Mouse (Mus musculus) forebrain, embryonic 11.5 days (tissue): ENCODE data around the gene Nfat5. TPM values are rescaled to one million over a fixed set of nuclear protein-coding genes. Genes with fewer than 3 reads are reported as not detected.

Experiments
- ATAC-seq: fragments of 200-750 bp; cut with Nextera tagmentation; replicated peaks from 2 replicates; pipeline ENCODE4 v1.8.0; 2017; ENCODE audit warnings: moderate TSS enrichment; ENCODE audit not compliant: low FRiP score
- DNase-seq: peaks from one replicate; pipeline ENCODE4 v3.0.0-alpha.2; 2017; ENCODE audit warnings: low spot score
- H3K27ac ChIP-seq: fragments of 300-500 bp; sonication (generic); 2 replicates; pipeline ENCODE4 v1.5.1; 2014; ENCODE audit warnings: low read depth, low read length
- H3K27me3 ChIP-seq: fragments of 300-500 bp; sonication (generic); 2 replicates; pipeline ENCODE4 v1.6.1; 2014; ENCODE audit warnings: mild to moderate bottlenecking, low read length, mixed read lengths; ENCODE audit not compliant: control insufficient read depth, insufficient read depth
- H3K36me3 ChIP-seq: fragments of 300-500 bp; sonication (generic); 2 replicates; pipeline ENCODE4 v1.6.1; 2014; ENCODE audit warnings: mild to moderate bottlenecking, low read length, moderate library complexity, mixed read lengths; ENCODE audit not compliant: control insufficient read depth, insufficient read depth
- H3K4me1 ChIP-seq: fragments of 300-500 bp; sonication (generic); replicated peaks from 2 replicates; pipeline ENCODE4 v1.6.1; 2014; ENCODE audit warnings: low read length, mixed read lengths; ENCODE audit not compliant: control insufficient read depth, insufficient read depth
- H3K4me2 ChIP-seq: fragments of 300-500 bp; sonication (generic); 2 replicates; pipeline ENCODE4 v1.6.1; 2014; ENCODE audit warnings: low read depth, mild to moderate bottlenecking, low read length, moderate library complexity, mixed read lengths; ENCODE audit not compliant: severe bottlenecking
- H3K4me3 ChIP-seq: fragments of 300-500 bp; sonication (generic); 2 replicates; pipeline ENCODE4 v1.5.1; 2014; ENCODE audit warnings: low read depth, low read length
- H3K9ac ChIP-seq: fragments of 300-500 bp; sonication (generic); 2 replicates; pipeline ENCODE4 v1.6.1; 2014; ENCODE audit warnings: low read length
- H3K9me3 ChIP-seq: fragments of 300-500 bp; sonication (generic); 2 replicates; pipeline ENCODE4 v1.6.1; 2016; ENCODE audit warnings: low read length, mixed read lengths; ENCODE audit not compliant: control insufficient read depth
- WGBS: fragments of 180-500 bp; shearing (Covaris S2); extraction: QIAGEN DNeasy Blood & Tissue Kit; methylation state at CpG from one replicate; pipeline ENCODE4 v1.1.7; 2014; 5-methylcytosine and 5-hydroxymethylcytosine counted together
- polyA plus RNA-seq: library from polyadenylated mRNA; unstranded; fragments of >200 nt; fragmentation: Nextera tagmentation; extraction: Ambion mirVana; gene quantifications from 2 replicates; pipeline ENCODE4 v1.2.1, GENCODE M21; 2014

The Nfat5 gene
- polyA plus RNA-seq, 1 experiment from 2014 or later, result 14.5 TPM

DNA sequence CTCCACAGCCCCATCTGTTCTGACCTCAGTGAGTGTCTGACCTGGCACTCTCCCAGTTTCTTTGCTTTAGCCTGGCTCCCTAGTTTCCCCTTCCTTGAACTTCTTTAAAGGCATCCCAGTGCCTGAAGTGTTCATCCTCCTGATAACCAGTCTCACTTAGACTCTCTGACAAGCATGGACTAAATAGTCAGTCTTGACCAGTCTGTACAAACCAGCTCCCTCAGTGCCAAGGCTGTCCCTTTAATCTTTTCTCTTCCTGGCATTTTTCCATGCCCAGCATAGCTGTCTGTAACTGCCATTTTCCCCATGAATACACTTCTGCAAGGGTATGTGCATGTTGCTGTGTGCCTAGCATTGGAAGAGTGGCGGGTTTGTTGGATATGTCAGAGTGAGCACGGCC, 91.8 kb downstream of the Nfat5 start:
- no peaks in the 10 kb centered on the region for H3K9me3 ChIP-seq
- DNase-seq (no peak), ATAC-seq (no peak)
- no peaks in the 10 kb centered on the region for H3K4me1 ChIP-seq
- WGBS, result 89% methylated on average over 2 of the region's 2 CpGs
- no peak overlapping the region for H3K4me2 ChIP-seq
- no peak overlapping the region for H3K9ac ChIP-seq
- H3K36me3 ChIP-seq, result no peaks in the 10 kb centered on the region
- no peak overlapping the region for H3K4me3 ChIP-seq
- H3K27ac ChIP-seq, result no peak overlapping the region
- no peaks in the 10 kb centered on the region for H3K27me3 ChIP-seq

DNA sequence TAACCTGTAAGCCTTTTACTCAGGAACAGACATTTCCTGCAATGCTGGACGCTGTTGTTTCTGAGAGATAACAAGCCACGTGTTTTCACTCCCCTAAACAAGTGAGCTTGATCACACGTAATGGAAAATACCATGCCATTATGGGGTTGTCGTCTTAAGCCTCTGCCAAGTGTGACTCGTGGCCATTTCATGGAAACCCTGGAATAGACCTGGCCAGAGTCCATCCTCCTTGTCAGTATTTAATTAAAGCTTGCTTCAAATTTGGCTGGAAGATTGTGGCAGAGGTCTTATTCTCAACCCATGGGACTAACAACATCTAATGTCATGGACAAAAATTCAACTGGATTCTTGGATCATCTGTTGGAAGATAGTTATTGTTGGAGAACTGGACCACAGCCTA, 92.9 kb downstream of the Nfat5 start:
- Histone ChIP-seq H3K36me3 (no peaks in the 10 kb centered on the region), H3K9ac (no peak overlapping the region), H3K4me3 (no peak overlapping the region), H3K27me3 (no peaks in the 10 kb centered on the region), H3K27ac (no peak overlapping the region), H3K4me1 (no peaks in the 10 kb centered on the region), H3K9me3 (no peaks in the 10 kb centered on the region), H3K4me2 (no peak overlapping the region)
- WGBS, result 66% methylated on average over 5 of the region's 5 CpGs
- ATAC-seq (no peak), DNase-seq (no peak)

DNA sequence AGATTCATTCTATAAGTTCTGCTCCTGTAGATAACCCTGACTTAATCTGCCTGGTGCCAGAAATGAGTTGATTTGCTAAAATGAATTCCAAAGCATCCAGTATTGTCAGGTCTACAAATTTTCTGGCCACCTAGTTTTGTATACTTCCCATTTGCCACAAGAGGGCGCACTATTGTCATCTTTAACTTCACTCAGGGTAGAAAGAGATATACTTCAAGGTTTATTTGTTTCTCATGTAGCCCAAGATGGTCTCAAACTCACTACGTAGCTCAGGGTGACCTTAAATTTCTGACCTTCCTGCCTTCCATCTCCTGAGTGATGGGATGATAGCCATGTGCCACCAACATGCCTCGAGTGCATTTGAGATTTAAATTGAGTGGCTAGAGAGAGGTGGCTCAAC, 93.4 kb downstream of the Nfat5 start:
- H3K4me1 ChIP-seq, result no peaks in the 10 kb centered on the region
- 30% methylated on average over 3 of the region's 3 CpGs for WGBS
- ATAC-seq (no peak), DNase-seq (no peak)
- H3K9me3 ChIP-seq, result no peaks in the 10 kb centered on the region
- H3K36me3 ChIP-seq, result no peaks in the 10 kb centered on the region
- H3K27ac ChIP-seq, result no peak overlapping the region
- H3K9ac ChIP-seq, result no peak overlapping the region
- H3K27me3 ChIP-seq, result no peaks in the 10 kb centered on the region
- no peak overlapping the region for H3K4me2 ChIP-seq
- H3K4me3 ChIP-seq, result no peak overlapping the region

DNA sequence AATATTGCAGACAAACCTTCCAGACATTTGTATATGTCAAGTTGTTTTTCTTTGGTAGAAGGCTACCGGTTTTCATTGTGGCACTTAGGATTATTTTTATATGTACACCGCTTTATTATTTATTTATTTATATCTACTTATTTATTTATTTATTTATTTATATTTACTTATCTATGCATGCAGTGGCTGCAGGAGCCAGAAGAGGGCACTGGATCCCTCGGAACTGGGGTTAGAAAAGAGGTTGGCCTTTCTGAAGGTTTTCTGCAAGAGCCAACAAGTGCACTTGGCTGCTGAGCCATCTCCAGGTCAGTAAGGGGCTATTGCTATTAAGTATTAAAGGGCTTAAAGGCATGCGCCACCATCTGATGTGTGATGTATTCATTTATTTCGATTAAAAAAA, 94.6 kb downstream of the Nfat5 start:
- no peak overlapping the region for H3K9ac ChIP-seq
- 66% methylated on average over 5 of the region's 5 CpGs for WGBS
- no peak for ATAC-seq
- no peaks in the 10 kb centered on the region for H3K4me1 ChIP-seq
- no peaks in the 10 kb centered on the region for H3K36me3 ChIP-seq
- H3K4me3 ChIP-seq, result no peak overlapping the region
- no peak overlapping the region for H3K4me2 ChIP-seq
- DNase-seq, result no peak
- H3K27ac ChIP-seq, result no peak overlapping the region
- no peaks in the 10 kb centered on the region for H3K9me3 ChIP-seq
- H3K27me3 ChIP-seq, result no peaks in the 10 kb centered on the region

DNA sequence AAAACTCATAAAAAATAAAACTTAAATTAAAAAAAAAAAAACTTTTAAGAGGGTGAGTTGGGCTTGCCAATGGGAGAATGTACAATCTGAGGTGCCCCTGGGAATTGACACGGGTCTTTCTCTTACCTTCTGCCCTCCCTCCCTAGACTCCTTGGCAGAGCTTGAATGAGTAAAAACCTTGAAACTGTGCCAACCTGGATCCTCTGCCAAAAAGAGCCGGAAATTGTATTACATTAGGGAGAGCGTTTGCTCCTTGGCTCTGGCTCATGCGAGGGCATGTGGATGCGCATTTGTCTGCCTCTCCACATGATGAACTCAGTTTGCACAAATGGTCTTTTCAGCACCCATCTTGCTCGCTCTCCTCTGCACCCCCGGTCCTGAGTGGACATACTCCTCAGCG, 96.3 kb downstream of the Nfat5 start:
- Histone ChIP-seq H3K4me3 (no peak overlapping the region), H3K9me3 (no peaks in the 10 kb centered on the region), H3K27ac (no peak overlapping the region), H3K9ac (no peak overlapping the region), H3K27me3 (no peaks in the 10 kb centered on the region), H3K4me2 (no peak overlapping the region), H3K36me3 (no peaks in the 10 kb centered on the region), H3K4me1 (no peaks in the 10 kb centered on the region)
- WGBS, result 92% methylated on average over 8 of the region's 8 CpGs
- ATAC-seq (no peak), DNase-seq (no peak)

DNA sequence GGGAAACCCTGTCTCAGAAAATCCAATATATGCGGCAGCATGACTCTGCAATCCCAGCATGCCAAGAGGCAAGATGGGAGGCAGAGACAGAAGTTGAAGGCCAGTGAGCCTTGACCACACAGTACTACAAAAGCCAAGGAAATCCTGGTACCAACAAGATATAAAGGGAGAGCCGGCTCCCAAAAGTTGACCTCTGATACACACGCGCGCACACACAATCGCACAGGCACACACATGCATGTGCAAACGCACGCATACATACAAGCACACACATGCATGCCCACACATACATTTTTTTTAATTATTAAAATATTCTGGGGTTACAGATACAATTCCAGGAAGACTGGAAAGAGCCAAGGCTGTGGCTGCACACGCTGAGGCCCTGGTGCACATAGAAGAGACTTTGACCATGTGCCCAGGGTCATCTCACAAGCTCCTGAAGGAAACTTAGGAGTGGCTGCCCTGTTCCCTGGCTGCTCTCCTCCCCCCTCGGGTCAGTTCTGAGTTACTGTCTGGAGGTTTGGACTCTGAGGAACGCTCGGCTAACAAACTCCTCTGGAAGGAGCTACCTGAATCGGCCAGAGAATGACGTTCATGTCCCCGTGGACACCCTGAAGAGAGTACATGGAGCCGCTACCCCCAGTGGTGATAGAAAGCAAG, 97.3 kb downstream of the Nfat5 start:
- 91% methylated on average over 16 of the region's 16 CpGs for WGBS
- Histone ChIP-seq H3K4me2 (no peak overlapping the region), H3K9me3 (no peaks in the 10 kb centered on the region), H3K36me3 (no peaks in the 10 kb centered on the region), H3K4me1 (no peaks in the 10 kb centered on the region), H3K27ac (no peak overlapping the region), H3K9ac (no peak overlapping the region), H3K27me3 (no peaks in the 10 kb centered on the region), H3K4me3 (no peak overlapping the region)
- no peak for DNase-seq
- no peak for ATAC-seq

DNA sequence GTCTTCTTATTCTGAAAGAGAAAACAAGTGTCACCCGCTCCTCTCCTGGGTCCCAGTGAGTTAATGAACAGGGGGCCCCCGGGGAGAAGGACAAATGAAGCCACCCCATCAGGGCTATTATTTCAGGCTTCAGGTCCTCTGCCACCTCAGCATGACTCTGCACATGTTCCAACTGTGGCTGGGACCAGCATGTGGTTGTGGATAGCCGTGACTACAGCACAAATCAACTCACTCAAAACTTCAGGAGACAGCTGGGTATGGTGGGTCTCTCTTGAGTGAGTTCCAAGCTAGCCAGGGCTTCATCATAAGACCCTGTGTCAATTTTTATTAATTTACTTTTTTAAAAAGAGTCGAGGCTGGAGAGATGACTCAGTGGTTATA, 97.9 kb downstream of the Nfat5 start:
- Histone ChIP-seq H3K9me3 (no peaks in the 10 kb centered on the region), H3K9ac (no peak overlapping the region), H3K36me3 (no peaks in the 10 kb centered on the region), H3K4me1 (no peaks in the 10 kb centered on the region), H3K27me3 (no peaks in the 10 kb centered on the region), H3K4me3 (no peak overlapping the region), H3K4me2 (no peak overlapping the region), H3K27ac (no peak overlapping the region)
- 68% methylated on average over 4 of the region's 4 CpGs for WGBS
- ATAC-seq (no peak), DNase-seq (no peak)

DNA sequence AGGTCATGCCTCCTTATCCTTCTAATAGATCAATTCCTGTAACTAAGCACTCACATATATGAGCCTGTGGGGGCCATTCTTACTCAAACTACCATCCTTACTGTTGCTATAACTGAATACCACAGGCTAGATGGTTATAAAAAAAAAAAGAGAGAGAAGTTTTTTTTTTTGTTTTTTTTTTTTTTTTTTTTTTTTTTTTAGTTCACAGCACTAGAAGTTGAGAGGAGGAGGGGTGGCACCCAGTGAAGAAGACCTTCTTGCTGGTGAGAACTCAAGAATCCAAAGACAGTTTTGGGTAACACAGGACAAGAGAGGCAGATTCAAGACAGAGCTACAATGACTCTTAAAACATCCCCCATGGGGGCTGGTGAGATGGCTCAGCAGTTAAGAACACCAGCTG, 102.1 kb downstream of the Nfat5 start:
- Histone ChIP-seq H3K27me3 (no peaks in the 10 kb centered on the region), H3K9ac (no peak overlapping the region), H3K4me1 (no peaks in the 10 kb centered on the region), H3K4me2 (no peak overlapping the region), H3K9me3 (no peaks in the 10 kb centered on the region), H3K36me3 (no peaks in the 10 kb centered on the region), H3K27ac (no peak overlapping the region), H3K4me3 (no peak overlapping the region)
- no peak for ATAC-seq
- DNase-seq, result no peak

DNA sequence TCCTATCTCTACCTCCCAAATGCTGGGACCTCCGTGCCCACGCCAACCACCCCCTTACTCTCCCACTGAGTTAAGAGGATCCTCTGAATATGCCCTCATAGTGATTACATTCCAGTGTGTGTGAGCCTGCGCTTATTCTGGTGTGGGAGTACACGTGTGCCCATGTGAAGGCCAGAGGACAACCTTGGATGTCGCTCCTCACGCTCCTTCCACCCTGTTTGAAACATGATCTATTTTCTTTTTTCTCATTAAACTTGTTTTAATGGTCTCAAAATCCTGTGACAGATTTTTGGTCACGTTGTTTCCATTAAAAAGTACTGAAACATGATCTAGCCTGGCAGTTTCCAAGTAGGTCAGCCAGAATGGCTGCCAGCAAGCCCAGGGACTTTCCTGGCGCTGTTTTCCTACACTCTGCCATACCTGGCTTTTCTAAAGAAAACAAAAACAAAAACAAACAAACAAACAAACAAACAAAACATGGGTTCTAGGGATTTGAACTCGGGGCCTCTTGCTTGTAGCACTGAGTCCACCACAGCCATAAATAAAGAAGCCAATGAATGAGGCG, 102.9 kb downstream of the Nfat5 start:
- WGBS, result 86% methylated on average over 10 of the region's 10 CpGs
- Histone ChIP-seq H3K9ac (no peak overlapping the region), H3K27ac (no peak overlapping the region), H3K4me3 (no peak overlapping the region), H3K4me1 (no peaks in the 10 kb centered on the region), H3K4me2 (no peak overlapping the region), H3K9me3 (no peaks in the 10 kb centered on the region), H3K36me3 (no peaks in the 10 kb centered on the region), H3K27me3 (no peaks in the 10 kb centered on the region)
- ATAC-seq (no peak), DNase-seq (no peak)
